Mouse (Mus musculus) heart, embryonic 13.5 days (tissue): ENCODE results near the gene Frmd4b. TPM values are rescaled to one million over a fixed set of nuclear protein-coding genes. Genes with fewer than 3 reads are reported as not detected.
A peak's percentile ranks its signal among the peaks of the same experiment; 100 is the strongest.

Source experiments
- ATAC-seq: fragments of 200-750 bp; cut with Nextera tagmentation; 2 replicates; pipeline ENCODE4 v1.8.0; 2017; ENCODE audit warnings: moderate TSS enrichment; ENCODE audit not compliant: insufficient number of reproducible peaks, low FRiP score, low TSS enrichment; ENCODE audit errors: extremely low read depth
- H3K27ac ChIP-seq: fragments of 300-500 bp; sonication (generic); replicated peaks from 2 replicates; pipeline ENCODE4 v1.5.1; 2015; ENCODE audit warnings: moderate library complexity, mild to moderate bottlenecking, inconsistent platforms
- H3K27me3 ChIP-seq: fragments of 300-500 bp; sonication (generic); replicated peaks from 2 replicates; pipeline ENCODE4 v1.6.1; 2015; ENCODE audit warnings: mild to moderate bottlenecking, inconsistent platforms
- H3K36me3 ChIP-seq: fragments of 300-500 bp; sonication (generic); 2 replicates; pipeline ENCODE4 v1.6.1; 2015; ENCODE audit warnings: mild to moderate bottlenecking, inconsistent platforms
- H3K4me1 ChIP-seq: fragments of 300-500 bp; sonication (generic); 2 replicates; pipeline ENCODE4 v1.6.1; 2015; ENCODE audit warnings: inconsistent platforms
- H3K4me2 ChIP-seq: fragments of 300-500 bp; sonication (generic); 2 replicates; pipeline ENCODE4 v1.6.1; 2015; ENCODE audit warnings: inconsistent platforms, mild to moderate bottlenecking, moderate library complexity
- H3K4me3 ChIP-seq: fragments of 300-500 bp; sonication (generic); 2 replicates; pipeline ENCODE4 v1.5.1; 2015; ENCODE audit warnings: moderate library complexity, mild to moderate bottlenecking, inconsistent platforms
- H3K9ac ChIP-seq: fragments of 300-500 bp; sonication (generic); 2 replicates; pipeline ENCODE4 v1.6.1; 2015; ENCODE audit warnings: inconsistent platforms, mild to moderate bottlenecking, moderate library complexity
- H3K9me3 ChIP-seq: fragments of 300-500 bp; sonication (generic); 2 replicates; pipeline ENCODE4 v1.6.1; 2016; ENCODE audit warnings: inconsistent platforms
- WGBS: fragments of 180-500 bp; shearing (Covaris S2); methylation state at CpG from one replicate; pipeline ENCODE4 v1.1.7; 2015; ENCODE audit warnings: mixed read lengths; 5-methylcytosine and 5-hydroxymethylcytosine counted together
- polyA plus RNA-seq: library from polyadenylated mRNA; unstranded; fragments of >200 nt; fragmentation: Nextera tagmentation; extraction: Ambion mirVana; gene quantifications from 2 replicates; pipeline ENCODE4 v1.2.1, GENCODE M21; 2015

The Frmd4b gene
- polyA plus RNA-seq, 1 experiment from 2014 or later, result 14.6 TPM

DNA sequence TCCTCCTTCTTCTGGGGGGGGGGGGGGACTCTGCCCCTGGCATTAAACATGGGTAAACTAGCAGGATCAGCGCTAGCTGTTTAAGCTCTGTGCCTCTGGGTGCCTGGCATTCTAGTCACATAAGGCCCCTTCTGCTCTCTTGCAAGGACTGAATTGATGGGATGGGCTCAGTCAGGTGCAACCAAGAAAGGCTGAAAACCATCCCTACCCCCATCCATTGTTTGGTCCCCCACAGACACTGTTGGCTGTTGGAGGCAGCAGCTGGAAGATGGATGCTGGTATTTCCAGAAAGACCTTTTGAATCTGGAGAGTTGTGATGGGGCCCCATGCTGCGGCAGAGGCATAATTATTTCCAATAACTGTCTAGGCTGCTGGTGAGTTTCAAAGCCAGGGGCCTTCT lies 7.3 kb downstream of the Frmd4b start:
- Histone ChIP-seq H3K4me1 (peaks cover 13% of the 10 kb centered on the region; the same call in 1 of the 2 replicates), H3K27ac (0 out of 2 replicates have a peak overlapping the region, but pooled peaks have one; percentile 6), H3K4me3 (no peak overlapping the region), H3K9me3 (no peaks in the 10 kb centered on the region), H3K27me3 (peaks cover 4% of the 10 kb centered on the region; the same call in 1 of the 2 replicates), H3K36me3 (no peaks in the 10 kb centered on the region), H3K9ac (no peak overlapping the region), H3K4me2 (no peak overlapping the region)
- ATAC-seq, result no peak
- 75% methylated on average over 2 of the region's 2 CpGs for whole genome bisulfite sequencing

DNA sequence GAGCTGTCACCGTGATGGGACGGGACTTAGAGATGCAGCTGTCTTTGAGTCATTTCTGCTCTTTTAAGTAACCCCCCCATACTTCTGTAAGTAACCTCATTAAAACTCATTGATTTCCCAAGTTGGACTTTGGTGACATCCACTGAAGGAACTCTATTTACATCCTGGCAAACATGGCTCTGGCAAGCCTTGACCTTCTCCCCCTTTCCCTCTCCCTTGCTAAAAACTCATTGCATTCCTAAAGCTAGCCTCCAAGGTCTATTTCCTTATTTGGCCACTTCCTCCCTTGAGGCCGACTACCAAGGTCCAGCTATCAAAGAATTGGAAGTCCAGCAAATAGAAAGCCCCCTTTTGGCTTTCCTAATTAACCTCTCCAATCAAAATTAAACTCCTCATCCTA lies 9.7 kb downstream of the Frmd4b start:
- Histone ChIP-seq H3K27ac (no peak overlapping the region), H3K9ac (no peak overlapping the region), H3K36me3 (no peaks in the 10 kb centered on the region), H3K9me3 (no peaks in the 10 kb centered on the region), H3K4me2 (no peak overlapping the region), H3K4me1 (peaks cover 6% of the 10 kb centered on the region; the same call in 1 of the 2 replicates), H3K27me3 (no peaks in the 10 kb centered on the region), H3K4me3 (no peak overlapping the region)
- ATAC-seq, result no peak
- 54% methylated on average over 3 of the region's 3 CpGs for WGBS

DNA sequence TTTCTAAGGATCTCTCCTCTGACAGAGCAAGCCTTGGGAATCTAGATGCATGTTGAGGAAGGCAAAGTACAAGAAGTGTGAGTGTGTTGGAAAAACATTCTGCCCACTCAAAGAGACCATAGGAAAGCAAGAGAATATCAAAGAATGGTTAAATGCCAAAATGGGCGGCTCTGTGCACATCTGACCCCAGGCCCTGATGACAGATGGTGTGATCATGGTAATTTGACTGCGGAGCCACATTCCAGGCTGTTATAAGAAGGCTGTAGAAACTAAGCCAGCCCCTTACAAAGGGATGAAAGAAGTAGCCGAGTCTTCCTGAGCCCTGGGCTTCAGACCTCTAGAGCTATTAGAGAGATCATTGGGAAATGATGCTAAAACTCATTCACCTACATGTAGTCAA lies 22.1 kb downstream of the Frmd4b start:
- Histone ChIP-seq H3K4me1 (0 out of 2 replicates have a peak, but pooled peaks cover 3% of the 10 kb centered on the region), H3K27ac (no peak overlapping the region), H3K27me3 (no peaks in the 10 kb centered on the region), H3K9me3 (no peaks in the 10 kb centered on the region), H3K4me3 (no peak overlapping the region), H3K36me3 (no peaks in the 10 kb centered on the region), H3K4me2 (no peak overlapping the region), H3K9ac (no peak overlapping the region)
- 69% methylated on average over 3 of the region's 3 CpGs for WGBS
- no peak for ATAC-seq

DNA sequence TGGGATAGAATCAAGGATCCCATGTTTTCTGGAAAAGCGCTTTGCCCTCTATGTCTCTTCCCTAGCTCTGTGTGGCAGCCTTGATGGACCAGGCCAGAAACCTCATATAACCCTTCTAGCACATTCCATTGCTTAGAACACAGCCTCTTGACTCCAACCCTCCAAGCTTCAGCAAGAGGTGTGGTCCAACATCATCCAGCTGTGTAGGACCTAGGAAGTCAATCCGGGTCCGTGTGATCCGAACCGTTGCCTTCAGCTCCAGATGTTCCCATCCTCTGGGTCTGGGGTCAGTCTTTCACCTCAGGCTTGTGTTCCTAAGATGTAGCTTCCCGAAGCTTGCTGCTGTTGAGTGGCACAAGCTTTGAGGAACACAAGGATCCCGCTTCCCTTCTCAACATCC lies 22.8 kb downstream of the Frmd4b start:
- H3K27ac ChIP-seq, result no peak overlapping the region
- no peak overlapping the region for H3K4me2 ChIP-seq
- WGBS, result 84% methylated on average over 7 of the region's 7 CpGs
- ATAC-seq, result no peak
- H3K27me3 ChIP-seq, result no peaks in the 10 kb centered on the region
- H3K9ac ChIP-seq, result no peak overlapping the region
- H3K9me3 ChIP-seq, result no peaks in the 10 kb centered on the region
- 0 out of 2 replicates have a peak, but pooled peaks cover 3% of the 10 kb centered on the region for H3K4me1 ChIP-seq
- no peak overlapping the region for H3K4me3 ChIP-seq
- H3K36me3 ChIP-seq, result no peaks in the 10 kb centered on the region

DNA sequence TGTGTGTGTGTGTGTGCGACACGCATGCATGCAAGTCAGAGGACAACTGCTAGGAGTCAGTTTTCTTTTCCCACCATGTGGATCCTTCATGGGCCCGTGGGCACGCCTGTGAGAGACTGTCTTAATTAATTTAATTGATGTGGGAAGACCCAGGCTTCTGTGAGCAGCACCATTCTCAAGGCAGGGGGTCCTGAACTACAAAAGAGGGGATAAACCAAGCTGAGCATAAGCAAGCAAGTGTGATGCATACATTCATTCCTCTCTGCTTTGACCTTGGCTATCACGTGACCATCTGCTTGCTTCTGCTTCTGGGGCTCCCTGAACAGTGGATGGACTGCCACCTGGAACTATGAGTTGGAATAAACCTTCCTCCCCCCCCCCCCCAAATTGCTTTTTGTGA lies 27.1 kb downstream of the Frmd4b start:
- H3K4me2 ChIP-seq, result no peak overlapping the region
- H3K4me1 ChIP-seq, result peaks cover 15% of the 10 kb centered on the region
- H3K36me3 ChIP-seq, result no peaks in the 10 kb centered on the region
- H3K27me3 ChIP-seq, result no peaks in the 10 kb centered on the region
- no peak overlapping the region for H3K27ac ChIP-seq
- H3K4me3 ChIP-seq, result no peak overlapping the region
- WGBS, result 75% methylated on average over 5 of the region's 5 CpGs
- H3K9ac ChIP-seq, result no peak overlapping the region
- no peaks in the 10 kb centered on the region for H3K9me3 ChIP-seq
- ATAC-seq, result no peak

DNA sequence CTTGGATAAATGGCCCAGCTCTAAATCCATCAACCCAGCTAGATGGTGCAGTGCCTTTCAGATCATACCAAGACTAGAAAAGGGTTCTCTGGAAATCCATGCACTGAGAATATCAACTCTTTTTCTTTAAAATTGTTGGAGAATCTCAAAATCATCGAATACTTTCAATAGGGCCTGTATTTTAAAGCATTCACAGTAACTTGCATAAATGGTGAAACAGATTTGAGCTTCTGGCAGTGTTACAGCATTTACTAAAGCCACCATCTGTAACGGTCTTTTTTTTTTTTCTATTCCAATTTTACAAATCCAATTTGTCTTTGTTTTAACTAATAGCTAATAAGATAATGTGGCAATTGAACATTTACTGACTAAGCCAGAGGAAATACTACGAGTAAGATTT lies 27.8 kb downstream of the Frmd4b start:
- peaks cover 12% of the 10 kb centered on the region for H3K4me1 ChIP-seq
- H3K4me3 ChIP-seq, result no peak overlapping the region
- H3K27ac ChIP-seq, result no peak overlapping the region
- WGBS, result 67% methylated on average over 3 of the region's 3 CpGs
- no peaks in the 10 kb centered on the region for H3K9me3 ChIP-seq
- H3K36me3 ChIP-seq, result no peaks in the 10 kb centered on the region
- H3K4me2 ChIP-seq, result no peak overlapping the region
- H3K9ac ChIP-seq, result no peak overlapping the region
- H3K27me3 ChIP-seq, result no peaks in the 10 kb centered on the region
- ATAC-seq, result no peak

DNA sequence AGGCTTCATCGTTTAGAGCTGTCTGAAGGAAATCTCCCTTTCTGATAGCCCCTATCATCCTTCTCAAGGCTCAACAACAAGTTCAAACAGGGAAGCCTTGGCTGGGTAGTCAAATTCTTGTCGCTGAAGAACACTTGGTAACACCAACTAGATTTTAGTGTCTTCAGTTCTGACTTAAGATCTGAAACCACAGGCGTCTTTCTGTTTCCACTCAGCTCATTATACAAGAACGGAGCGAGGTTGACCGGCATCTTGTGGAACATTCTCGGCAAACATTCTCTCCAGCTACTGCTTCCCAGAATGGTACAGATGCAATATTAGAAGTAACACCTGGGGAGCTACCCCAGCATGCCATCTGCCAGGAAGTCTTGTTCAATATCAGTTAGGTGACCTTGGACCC lies 28.3 kb downstream of the Frmd4b start:
- Histone ChIP-seq H3K4me2 (no peak overlapping the region), H3K27me3 (no peaks in the 10 kb centered on the region), H3K9ac (no peak overlapping the region), H3K27ac (no peak overlapping the region), H3K4me1 (peaks cover 12% of the 10 kb centered on the region), H3K36me3 (no peaks in the 10 kb centered on the region), H3K4me3 (no peak overlapping the region), H3K9me3 (no peaks in the 10 kb centered on the region)
- ATAC-seq, result no peak
- 78% methylated on average over 7 of the region's 7 CpGs for WGBS

DNA sequence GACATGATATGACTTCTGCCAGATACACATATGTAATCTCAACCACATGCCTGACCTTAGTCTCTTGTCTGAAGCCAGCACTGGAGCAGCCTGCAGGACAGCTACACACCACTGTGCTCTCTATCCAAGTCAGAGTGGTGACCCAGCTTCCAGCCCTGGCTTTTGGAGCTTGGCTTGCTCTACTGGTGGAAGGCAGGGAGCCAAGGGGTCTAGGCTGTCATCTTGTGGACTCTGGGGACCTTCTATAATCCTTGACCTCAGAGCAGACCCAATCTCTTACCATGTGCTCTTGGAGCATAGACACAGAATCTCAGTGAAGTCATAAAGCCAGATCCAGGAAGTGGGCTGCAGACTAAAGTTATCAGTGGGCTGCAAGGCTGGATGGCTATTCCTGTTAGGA lies 30.7 kb downstream of the Frmd4b start:
- H3K4me3 ChIP-seq, result no peak overlapping the region
- no peak overlapping the region for H3K27ac ChIP-seq
- H3K4me1 ChIP-seq, result peaks cover 20% of the 10 kb centered on the region
- no peak overlapping the region for H3K4me2 ChIP-seq
- no peak overlapping the region for H3K9ac ChIP-seq
- no peaks in the 10 kb centered on the region for H3K27me3 ChIP-seq
- H3K9me3 ChIP-seq, result no peaks in the 10 kb centered on the region
- H3K36me3 ChIP-seq, result no peaks in the 10 kb centered on the region
- ATAC-seq, result no peak

DNA sequence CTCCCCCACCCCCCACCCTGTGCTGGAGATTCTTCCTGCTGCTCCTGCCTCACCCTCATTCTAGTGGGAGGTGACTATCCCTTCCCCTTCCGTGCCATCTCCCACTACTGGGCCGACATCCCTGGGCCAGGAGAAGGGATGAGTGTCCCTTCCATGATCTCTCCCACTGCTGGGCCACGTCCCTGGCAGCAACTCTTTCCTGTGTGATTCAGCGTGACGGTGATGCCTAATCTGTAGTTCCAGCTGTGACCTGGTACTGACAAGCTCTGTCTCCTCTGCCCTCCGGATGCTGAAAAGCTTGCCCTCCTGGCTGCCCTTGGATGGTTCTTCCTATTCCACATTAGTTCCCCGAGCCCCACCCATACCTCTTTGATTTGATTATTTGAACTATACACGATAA lies 31.3 kb downstream of the Frmd4b start:
- Histone ChIP-seq H3K4me1 (peaks cover 20% of the 10 kb centered on the region), H3K36me3 (no peaks in the 10 kb centered on the region), H3K9me3 (no peaks in the 10 kb centered on the region), H3K27me3 (no peaks in the 10 kb centered on the region), H3K4me3 (no peak overlapping the region), H3K27ac (no peak overlapping the region), H3K9ac (no peak overlapping the region), H3K4me2 (no peak overlapping the region)
- no peak for ATAC-seq
- 32% methylated on average over 8 of the region's 8 CpGs for WGBS

DNA sequence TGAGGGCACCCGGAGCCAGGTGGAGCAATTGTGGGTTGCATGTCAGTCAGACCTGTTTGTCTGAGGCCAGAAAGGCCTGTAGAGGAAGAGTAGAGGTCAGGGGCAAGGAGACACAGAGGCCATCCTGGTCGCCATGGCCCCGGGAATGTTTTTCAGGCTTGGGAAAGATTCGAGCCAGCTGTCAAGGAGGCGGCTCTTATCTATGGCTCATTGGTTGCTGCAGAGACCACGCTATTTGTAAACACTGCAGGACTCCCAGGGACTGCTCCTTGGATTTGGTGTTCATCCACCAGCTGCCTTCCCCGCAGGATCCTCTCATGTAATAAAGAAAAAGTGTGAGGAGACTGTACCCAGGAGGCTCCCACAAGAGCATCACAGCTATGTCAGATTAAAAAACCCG lies 34.6 kb downstream of the Frmd4b start:
- WGBS, result 29% methylated on average over 8 of the region's 8 CpGs
- H3K4me2 ChIP-seq, result no peak overlapping the region
- H3K4me3 ChIP-seq, result no peak overlapping the region
- no peaks in the 10 kb centered on the region for H3K27me3 ChIP-seq
- H3K9ac ChIP-seq, result no peak overlapping the region
- H3K4me1 ChIP-seq, result peaks cover 27% of the 10 kb centered on the region
- H3K27ac ChIP-seq, result no peak overlapping the region
- no peaks in the 10 kb centered on the region for H3K36me3 ChIP-seq
- no peak for ATAC-seq
- H3K9me3 ChIP-seq, result no peaks in the 10 kb centered on the region

DNA sequence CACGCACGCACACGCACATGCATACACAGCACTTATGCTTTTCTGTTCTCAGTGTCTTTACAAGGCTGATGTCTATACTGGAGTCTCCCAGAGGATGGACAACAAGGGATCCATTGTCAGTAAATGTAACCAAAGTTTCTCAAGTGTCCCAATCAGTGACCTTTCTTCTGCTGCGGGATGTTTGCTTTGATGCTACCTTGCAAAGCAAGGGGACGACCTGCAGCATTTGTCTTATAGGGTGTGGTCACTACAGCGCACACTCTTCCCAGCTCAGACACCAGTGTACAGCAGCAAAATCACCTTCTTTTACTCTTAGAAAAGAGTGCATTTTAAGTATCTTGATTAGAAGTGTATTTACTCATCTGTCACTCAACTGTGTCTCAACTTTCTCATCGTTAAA lies 35.4 kb downstream of the Frmd4b start:
- H3K4me1 ChIP-seq, result peaks cover 31% of the 10 kb centered on the region
- no peak overlapping the region for H3K4me2 ChIP-seq
- H3K27me3 ChIP-seq, result no peaks in the 10 kb centered on the region
- no peaks in the 10 kb centered on the region for H3K36me3 ChIP-seq
- ATAC-seq, result no peak
- no peak overlapping the region for H3K4me3 ChIP-seq
- no peaks in the 10 kb centered on the region for H3K9me3 ChIP-seq
- no peak overlapping the region for H3K9ac ChIP-seq
- H3K27ac ChIP-seq, result no peak overlapping the region
- 77% methylated on average over 7 of the region's 7 CpGs for WGBS

DNA sequence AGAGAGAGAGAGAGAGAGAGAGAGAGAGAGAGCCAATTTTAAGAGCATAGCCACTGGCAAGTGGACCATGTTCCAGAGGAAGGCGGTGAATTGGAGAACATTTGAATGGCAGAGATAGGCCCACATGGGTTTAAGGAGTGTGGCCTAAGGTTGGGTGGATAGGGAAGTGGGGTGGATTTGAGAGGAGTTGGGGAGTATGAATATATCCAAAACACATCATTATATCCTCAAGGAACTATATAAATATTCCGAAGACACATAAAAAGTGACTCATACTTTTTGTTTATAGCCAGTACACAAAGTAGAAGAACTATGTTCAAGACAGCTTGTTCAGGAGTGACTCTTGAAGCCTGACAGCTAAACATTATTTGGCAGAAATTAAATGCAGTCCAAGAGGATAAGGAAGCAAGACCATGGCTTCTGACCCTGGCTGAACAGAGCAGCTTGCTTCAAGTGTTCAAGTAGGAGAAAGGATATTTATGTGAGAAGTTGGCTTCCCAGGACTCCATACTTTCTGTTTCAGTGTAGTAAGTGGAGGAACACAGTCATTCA lies 36.8 kb downstream of the Frmd4b start:
- H3K27me3 ChIP-seq, result no peaks in the 10 kb centered on the region
- no peaks in the 10 kb centered on the region for H3K36me3 ChIP-seq
- H3K4me2 ChIP-seq, result no peak overlapping the region
- no peak overlapping the region for H3K4me3 ChIP-seq
- WGBS, result 79% methylated on average over 2 of the region's 2 CpGs
- no peak overlapping the region for H3K27ac ChIP-seq
- no peak for ATAC-seq
- H3K9ac ChIP-seq, result no peak overlapping the region
- H3K9me3 ChIP-seq, result no peaks in the 10 kb centered on the region
- peaks cover 20% of the 10 kb centered on the region for H3K4me1 ChIP-seq
